Mouse (Mus musculus) small intestine, adult 2 months (tissue): ENCODE data around the gene Ahr. TPM values are rescaled to one million over a fixed set of nuclear protein-coding genes. Genes with fewer than 3 reads are reported as not detected.
A peak's percentile ranks its signal among the peaks of the same experiment; 100 is the strongest.

Source experiments
- H3K27ac ChIP-seq: fragments of 200-500 bp; 2 replicates; pipeline ENCODE4 v1.5.1; 2012; ENCODE audit warnings: low read depth, low read length, control low read depth, inconsistent platforms; ENCODE audit not compliant: insufficient read depth
- H3K27me3 ChIP-seq: fragments of 200-500 bp; 2 replicates; pipeline ENCODE4 v1.6.1; 2012; ENCODE audit warnings: mild to moderate bottlenecking, moderate library complexity, low read length, inconsistent platforms; ENCODE audit not compliant: control insufficient read depth, insufficient read depth
- H3K36me3 ChIP-seq: fragments of 200-500 bp; 2 replicates; pipeline ENCODE4 v1.6.1; 2012; ENCODE audit warnings: mild to moderate bottlenecking, low read length, control low read depth, inconsistent platforms; ENCODE audit not compliant: control insufficient read depth, insufficient read depth
- H3K4me1 ChIP-seq: fragments of 200-500 bp; 2 replicates; pipeline ENCODE4 v1.6.1; 2012; ENCODE audit warnings: low read length, inconsistent platforms, mixed read lengths; ENCODE audit not compliant: control insufficient read depth, insufficient read depth, insufficient read length
- H3K4me3 ChIP-seq: fragments of 200-500 bp; 2 replicates; pipeline ENCODE4 v1.5.1; 2012; ENCODE audit warnings: low read depth, mild to moderate bottlenecking, control low read depth, inconsistent platforms, low read length, moderate library complexity
- CTCF ChIP-seq: fragments of 200-500 bp; IDR thresholded peaks from 2 replicates; pipeline ENCODE4 v1.5.1; 2012; ENCODE audit warnings: low read depth, mild to moderate bottlenecking, control low read depth, inconsistent platforms, low read length, moderate library complexity, mixed read lengths; ENCODE audit not compliant: insufficient replicate concordance, insufficient read length; ENCODE audit errors: extremely low read depth
- POLR2A ChIP-seq: fragments of 200-500 bp; IDR thresholded peaks from 2 replicates; pipeline ENCODE4 v1.6.1; 2012; ENCODE audit warnings: low read depth, mild to moderate bottlenecking, control low read depth, inconsistent platforms, low read length, moderate library complexity
- WGBS: fragments of 180-500 bp; shearing (Covaris S2); methylation state at CpG from one replicate; pipeline ENCODE4 v1.1.7; 2018; 5-methylcytosine and 5-hydroxymethylcytosine counted together
- polyA plus RNA-seq: library from polyadenylated mRNA; depleted of rRNA; stranded (reverse); fragments of >200 nt; gene quantifications from 2 replicates; pipeline ENCODE4 v1.2.3, GENCODE M21; 2012

Ahr gene
- polyA plus RNA-seq, 1 experiment, result 6.2 TPM

DNA sequence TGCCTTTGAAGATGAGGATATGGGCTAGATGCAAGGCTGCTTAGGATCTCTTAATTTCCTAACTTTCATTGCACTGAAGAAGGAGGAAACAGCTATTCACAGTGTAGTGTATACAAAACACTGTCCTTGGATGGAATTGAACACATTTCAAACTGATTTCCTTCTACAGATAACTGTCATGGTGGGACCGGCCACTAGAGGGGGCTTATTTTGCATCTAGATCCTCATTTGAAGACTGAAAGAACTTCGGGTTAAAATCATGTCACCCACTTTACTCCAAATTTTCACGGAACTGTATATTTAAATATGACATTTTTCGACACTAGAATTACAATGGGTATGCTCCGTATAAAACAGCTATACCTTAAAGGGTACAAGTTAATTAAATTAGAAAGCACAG lies 2.7 kb downstream of the Ahr start:
- H3K36me3 ChIP-seq, result 0 out of 2 replicates have a peak, but pooled peaks cover 1% of the 10 kb centered on the region
- WGBS, result 9% methylated on average over 5 of the region's 5 CpGs
- H3K4me1 ChIP-seq, result peaks cover 13% of the 10 kb centered on the region; the same call in 1 of the 2 replicates
- H3K4me3 ChIP-seq, result no peak overlapping the region
- no peaks in the 10 kb centered on the region for H3K27me3 ChIP-seq
- TF ChIP-seq CTCF, result no peak
- no peak for TF ChIP-seq POLR2A
- no peak overlapping the region for H3K27ac ChIP-seq

DNA sequence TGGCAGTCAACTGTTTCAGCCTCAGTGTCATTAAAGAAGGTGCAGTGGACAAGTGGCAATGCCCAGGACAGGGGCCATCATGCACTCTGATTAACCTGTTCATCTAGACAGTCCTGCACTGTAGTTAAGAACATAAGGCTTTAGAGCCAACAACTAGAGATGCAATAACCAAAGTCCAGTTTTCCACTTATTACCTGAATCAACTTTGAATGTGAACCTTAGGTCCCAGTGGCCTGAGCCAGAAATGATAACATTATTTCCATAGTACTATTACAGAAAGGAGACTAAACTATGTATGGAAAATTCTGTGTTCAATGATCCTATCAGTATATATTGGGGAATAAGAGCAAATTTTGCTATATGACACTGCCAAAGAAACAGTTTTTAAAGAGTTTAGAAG lies 4.3 kb downstream of the Ahr start:
- Histone ChIP-seq H3K4me3 (no peak overlapping the region), H3K27ac (peak overlapping the region; percentile 8; the same call in 1 of the 2 replicates), H3K36me3 (peaks cover 7% of the 10 kb centered on the region), H3K4me1 (peaks cover 16% of the 10 kb centered on the region), H3K27me3 (no peaks in the 10 kb centered on the region)
- TF ChIP-seq CTCF (no peak), POLR2A (no peak)

DNA sequence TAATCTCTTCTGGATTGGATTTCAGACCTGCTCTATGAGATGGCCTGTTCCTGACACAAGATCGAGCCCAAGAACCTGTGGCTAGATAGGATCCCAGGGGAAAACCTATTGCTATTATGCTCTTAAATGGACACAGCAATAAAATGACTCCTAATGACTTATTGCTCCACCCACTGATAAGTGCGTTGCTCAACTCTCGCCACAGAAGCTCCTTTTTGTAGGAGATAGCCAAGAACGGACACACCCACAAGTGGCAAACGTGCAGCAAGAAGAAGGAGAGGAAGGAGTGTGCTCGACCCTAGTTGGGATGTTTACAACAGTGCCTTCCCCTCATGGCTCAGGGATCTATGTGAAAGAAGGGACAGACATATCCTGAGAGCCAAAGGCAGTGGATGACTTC lies 7.4 kb downstream of the Ahr start:
- peaks cover 16% of the 10 kb centered on the region for H3K4me1 ChIP-seq
- no peak overlapping the region for H3K4me3 ChIP-seq
- TF ChIP-seq POLR2A (no peak), CTCF (no peak)
- H3K36me3 ChIP-seq, result peaks cover 16% of the 10 kb centered on the region
- H3K27me3 ChIP-seq, result no peaks in the 10 kb centered on the region
- 14% methylated on average over 6 of the region's 6 CpGs for WGBS
- peak overlapping the region; percentile 5; the same call in 1 of the 2 replicates for H3K27ac ChIP-seq

DNA sequence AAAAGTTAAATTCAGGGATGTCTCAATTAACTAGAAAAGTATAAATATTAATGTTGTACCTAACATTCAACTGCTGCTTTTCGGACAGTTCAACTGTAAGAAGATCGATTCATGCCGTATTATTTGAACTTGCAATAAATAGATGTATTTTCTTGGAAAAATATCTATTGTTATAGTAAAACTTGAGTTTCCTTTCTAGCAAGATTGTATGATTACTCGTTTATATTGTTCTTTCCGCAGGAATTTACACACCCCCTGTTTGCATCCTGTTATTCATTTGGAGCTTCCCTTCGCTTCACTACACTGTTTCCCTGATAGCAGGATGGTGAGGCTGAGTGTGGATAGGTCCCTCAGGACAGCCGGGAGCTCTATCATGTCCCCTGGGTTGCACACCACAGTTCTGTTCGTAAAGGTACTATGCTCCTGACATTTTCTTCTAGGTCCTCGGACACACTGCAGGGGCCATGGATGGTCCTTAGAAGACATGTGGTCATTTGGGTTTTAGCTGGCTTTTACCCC lies 12.2 kb downstream of the Ahr start:
- Histone ChIP-seq H3K27ac (no peak overlapping the region), H3K27me3 (no peaks in the 10 kb centered on the region), H3K4me3 (no peak overlapping the region), H3K4me1 (peaks cover 5% of the 10 kb centered on the region), H3K36me3 (peaks cover 18% of the 10 kb centered on the region)
- TF ChIP-seq POLR2A (no peak), CTCF (no peak)
- 90% methylated on average over 9 of the region's 9 CpGs for WGBS

DNA sequence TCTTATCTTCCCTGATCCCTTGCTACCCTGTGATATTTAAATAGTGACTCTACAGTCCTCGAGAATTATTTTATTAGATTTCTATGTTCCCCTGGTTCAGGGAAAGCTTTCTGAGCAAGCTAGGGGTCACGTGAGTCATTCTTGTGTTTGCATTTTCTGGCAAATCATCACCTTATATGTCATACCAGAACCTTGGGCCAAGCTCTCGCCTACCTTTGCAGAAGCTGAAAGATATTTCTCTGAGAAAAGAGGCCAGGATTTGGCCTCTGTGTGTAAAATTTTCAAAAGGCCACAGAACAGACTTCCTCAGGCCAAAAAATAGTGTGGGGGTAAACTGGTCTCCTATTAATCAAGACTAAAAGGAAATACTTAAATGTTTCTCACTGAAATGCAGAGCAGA lies 19.2 kb downstream of the Ahr start:
- H3K4me1 ChIP-seq, result no peaks in the 10 kb centered on the region
- H3K27me3 ChIP-seq, result no peaks in the 10 kb centered on the region
- peaks cover 27% of the 10 kb centered on the region for H3K36me3 ChIP-seq
- no peak overlapping the region for H3K27ac ChIP-seq
- WGBS, result 68% methylated on average over 3 of the region's 3 CpGs
- TF ChIP-seq CTCF (no peak), POLR2A (no peak)
- no peak overlapping the region for H3K4me3 ChIP-seq

DNA sequence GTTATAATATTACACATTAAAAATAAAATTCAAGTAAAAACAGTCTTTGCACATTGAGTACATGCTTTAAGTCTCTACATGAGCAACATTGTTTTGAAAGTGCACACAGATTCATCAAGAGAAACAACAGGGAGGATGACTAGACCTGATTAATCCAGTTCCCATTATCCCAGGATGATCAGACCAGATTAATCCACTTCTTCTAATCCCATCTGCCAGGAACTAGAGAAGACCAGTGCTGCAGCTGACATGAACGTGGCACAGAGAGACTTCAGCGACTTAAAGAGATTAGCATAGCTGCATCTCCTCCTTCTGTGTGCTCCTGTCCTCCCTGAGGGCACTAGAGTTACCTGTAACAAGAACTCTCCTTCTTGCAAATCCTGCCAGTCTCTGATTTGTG lies 20.2 kb downstream of the Ahr start:
- TF ChIP-seq POLR2A, result no peak
- TF ChIP-seq CTCF, result no peak
- Histone ChIP-seq H3K27me3 (no peaks in the 10 kb centered on the region), H3K4me3 (no peak overlapping the region), H3K36me3 (peaks cover 32% of the 10 kb centered on the region), H3K4me1 (no peaks in the 10 kb centered on the region), H3K27ac (no peak overlapping the region)
- 87% methylated on average over 2 of the region's 2 CpGs for WGBS

DNA sequence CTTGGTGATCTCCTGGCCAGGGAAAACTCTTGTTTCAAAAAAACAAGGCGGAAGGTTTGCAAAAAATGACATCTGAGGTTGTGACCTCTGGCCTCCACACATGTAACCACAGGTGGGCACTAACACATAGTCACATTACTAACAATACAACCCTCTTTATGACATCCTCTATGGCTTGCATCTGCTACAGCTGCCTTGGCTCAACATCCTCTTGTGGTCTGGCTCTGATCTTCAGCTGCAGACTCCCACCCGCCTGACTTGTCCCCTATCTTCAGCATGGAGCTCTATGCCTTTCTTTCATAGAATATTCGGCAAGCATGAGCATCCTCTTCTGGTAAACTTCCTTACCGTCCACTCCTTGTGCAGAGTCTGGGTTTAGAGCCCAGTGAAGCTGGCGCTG lies 24.1 kb downstream of the Ahr start:
- no peak for TF ChIP-seq POLR2A
- no peak for TF ChIP-seq CTCF

DNA sequence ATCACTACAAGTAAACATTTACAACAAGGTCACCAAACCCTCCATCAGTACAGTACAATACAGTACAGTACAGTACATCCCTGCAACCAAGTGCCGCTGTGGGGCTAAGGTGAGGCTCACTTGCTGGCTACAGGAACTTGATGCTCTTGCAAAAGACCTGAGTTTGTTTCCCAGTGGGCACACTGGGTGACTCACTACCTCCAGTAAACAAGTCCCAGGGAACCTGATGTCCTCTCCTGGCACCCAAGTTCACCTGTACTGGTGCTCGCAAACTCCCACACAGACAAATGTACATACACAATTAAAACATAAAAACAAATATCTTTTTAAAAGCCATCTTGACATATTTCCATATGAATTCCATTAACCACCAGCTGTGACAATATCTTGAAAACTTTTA lies 28.5 kb downstream of the Ahr start:
- Histone ChIP-seq H3K4me1 (no peaks in the 10 kb centered on the region), H3K27ac (no peak overlapping the region), H3K4me3 (no peak overlapping the region), H3K27me3 (no peaks in the 10 kb centered on the region), H3K36me3 (peaks cover 57% of the 10 kb centered on the region)
- WGBS, result 92% methylated on average over 2 of the region's 2 CpGs
- TF ChIP-seq CTCF, result no peak
- TF ChIP-seq POLR2A, result no peak

More for the DNA sequence above, 24.1 kb downstream of the Ahr start:
- no peaks in the 10 kb centered on the region for H3K27me3 ChIP-seq
- WGBS, result 92% methylated on average over 5 of the region's 5 CpGs
- H3K4me1 ChIP-seq, result no peaks in the 10 kb centered on the region
- H3K36me3 ChIP-seq, result peaks cover 53% of the 10 kb centered on the region
- H3K4me3 ChIP-seq, result no peak overlapping the region
- H3K27ac ChIP-seq, result no peak overlapping the region
